Mouse (Mus musculus) heart, adult 10 weeks (tissue): Measurements from ENCODE around the gene Mzt1. TPM values are rescaled to one million over a fixed set of nuclear protein-coding genes. Genes with fewer than 3 reads are reported as not detected.

Experiments
- polyA plus RNA-seq: library from polyadenylated mRNA; stranded (reverse); fragments of 350-450 nt; fragmentation: Illumina TruSeq; extraction: RNeasy Lipid Tissue Mini Kit (QIAGEN cat#74804); gene quantifications from one replicate; pipeline ENCODE4 v1.2.3, GENCODE M21; 2014; ENCODE audit warnings: low read depth, low replicate concordance

Mzt1 gene
- 57.4 TPM for polyA plus RNA-seq

GRCm38 (mm10) chr14:99046031-99046781, at the start of gene Mzt1, which contains the start of gene Bora:
Gene Mzt1 (minus strand): TSS chr14:99046134.
Gene Bora (plus strand): TSS chr14:99046222.

GRCm38 (mm10) chr14:98994218-98994617, 51.7 kb downstream of the Mzt1 start, which contains the start of gene Rpl36a-ps1:
Gene Rpl36a-ps1 (minus strand): TSS chr14:98994318.

Other genes starting within 250 kb of the Mzt1 start
- gene Rpl36a-ps1, start 51.8 kb downstream of the Mzt1 start, polyA plus RNA-seq = 5.5 TPM
- 0.94 TPM for gene Bora, start 88 bp upstream of the Mzt1 start, polyA plus RNA-seq
- gene Pibf1, start 53.3 kb upstream of the Mzt1 start, polyA plus RNA-seq = 9.0 TPM
- gene Dis3, start 53.6 kb upstream of the Mzt1 start, polyA plus RNA-seq = 12.6 TPM